Mouse (Mus musculus): ENCODE measurements around the gene Grk6. TPM values are rescaled to one million over a fixed set of nuclear protein-coding genes. Genes with fewer than 3 reads are reported as not detected.
A peak's percentile ranks its signal among the peaks of the same experiment; 100 is the strongest.

Gene Grk6
- polyA plus RNA-seq, 1 experiment = 189 TPM

DNA sequence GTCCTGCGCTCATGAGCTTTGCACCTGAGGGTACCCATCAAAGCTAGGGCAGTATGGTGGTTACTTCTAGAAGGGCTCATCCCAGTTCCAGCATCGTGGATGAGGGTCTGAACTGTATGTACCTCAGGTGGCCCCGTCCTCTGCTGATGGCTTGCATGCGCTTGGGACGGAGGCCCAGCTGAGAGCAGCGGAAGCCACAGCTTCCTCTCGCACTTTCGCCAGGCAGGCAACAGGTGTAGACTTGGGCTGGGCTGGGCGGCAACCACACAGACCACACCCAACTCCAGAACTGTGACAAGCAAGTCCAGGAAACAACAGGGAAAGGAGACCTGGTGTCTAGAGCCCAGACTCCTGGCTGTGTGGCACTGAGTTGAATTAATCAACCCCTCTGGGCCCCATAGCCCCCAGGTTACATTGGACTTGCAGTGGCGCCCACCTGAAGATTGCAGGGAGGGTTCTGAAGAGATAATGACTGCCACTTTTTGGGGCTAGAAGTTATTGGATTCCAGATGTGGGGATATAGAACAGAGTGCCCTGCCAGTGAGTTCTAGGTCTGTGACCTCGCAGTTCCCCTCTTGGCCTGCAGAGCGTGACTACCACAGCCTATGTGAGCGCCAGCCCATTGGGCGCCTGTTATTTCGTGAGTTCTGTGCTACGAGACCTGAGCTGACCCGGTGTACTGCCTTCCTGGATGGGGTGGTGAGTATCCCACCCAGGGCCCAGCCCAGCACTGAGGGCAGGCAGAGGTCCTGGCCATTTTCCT lies 5.0 kb downstream of the Grk6 start:
- H3K27ac ChIP-seq (ENCODE audit: insufficient read depth, low read length) = peak overlapping the region; percentile 88
- H3K4me1 ChIP-seq (ENCODE audit: control insufficient read depth, insufficient read depth, insufficient read length) = peaks cover 33% of the 10 kb centered on the region; the same call in 1 of the 2 replicates
- WGBS = 30% methylated on average over 17 of the region's 17 CpGs
- H3K4me3 ChIP-seq (ENCODE audit: extremely low read depth, insufficient read depth, insufficient read length) = peak overlapping the region; percentile 10; the same call in 1 of the 2 replicates
- H3K27me3 ChIP-seq (ENCODE audit: control insufficient read depth, insufficient read depth, low read length) = no peaks in the 10 kb centered on the region
- TF ChIP-seq CTCF (IDR thresholded peaks at IDR 0.05; ENCODE audit: extremely low read depth, insufficient read depth, insufficient read length, insufficient replicate concordance) (no peak), POLR2A (IDR thresholded peaks at IDR 0.05; ENCODE audit: low read depth, low read length) (no peak)
- peaks cover 46% of the 10 kb centered on the region for H3K36me3 ChIP-seq (ENCODE audit: control insufficient read depth, insufficient read depth, low read length)
- peak in 1 of 2 experiments; percentile 84 for DNase-seq (ENCODE audit: low read depth in 1 of 2, low spot score in 2 of 2)

DNA sequence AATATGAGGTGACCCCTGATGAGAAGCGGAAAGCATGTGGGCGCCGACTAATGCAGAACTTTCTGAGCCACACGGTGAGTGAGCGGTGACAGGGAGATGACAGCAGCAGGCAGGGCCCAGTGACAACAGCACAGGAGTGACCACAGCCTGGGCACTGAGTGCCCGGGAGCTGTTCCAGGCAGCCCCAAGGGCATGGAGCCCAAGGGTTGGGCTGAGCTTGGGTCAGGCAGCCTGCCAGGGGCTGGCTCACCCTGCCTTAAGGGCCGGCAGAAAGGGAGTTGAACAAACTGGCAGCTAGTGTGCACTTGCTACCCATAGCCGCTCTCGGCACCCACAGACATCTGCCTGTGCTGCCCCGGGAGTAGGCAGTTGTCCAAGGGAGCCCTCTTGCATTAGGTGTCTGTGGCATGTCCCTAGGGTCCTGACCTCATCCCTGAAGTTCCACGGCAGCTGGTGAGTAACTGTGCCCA lies 5.7 kb downstream of the Grk6 start:
- Histone ChIP-seq H3K4me1 (ENCODE audit: control insufficient read depth, insufficient read depth, insufficient read length) (peaks cover 33% of the 10 kb centered on the region; the same call in 1 of the 2 replicates), H3K27ac (ENCODE audit: insufficient read depth, low read length) (peak overlapping the region; percentile 52; the same call in 1 of the 2 replicates), H3K4me3 (ENCODE audit: extremely low read depth, insufficient read depth, insufficient read length) (no peak overlapping the region), H3K27me3 (ENCODE audit: control insufficient read depth, insufficient read depth, low read length) (no peaks in the 10 kb centered on the region), H3K36me3 (ENCODE audit: control insufficient read depth, insufficient read depth, low read length) (peaks cover 51% of the 10 kb centered on the region)
- WGBS = 78% methylated on average over 11 of the region's 11 CpGs
- TF ChIP-seq CTCF (IDR thresholded peaks at IDR 0.05; ENCODE audit: extremely low read depth, insufficient read depth, insufficient read length, insufficient replicate concordance) = no peak
- TF ChIP-seq POLR2A (IDR thresholded peaks at IDR 0.05; ENCODE audit: low read depth, low read length) = no peak
- DNase-seq (ENCODE audit: low read depth in 1 of 2, low spot score in 2 of 2) = no peak

DNA sequence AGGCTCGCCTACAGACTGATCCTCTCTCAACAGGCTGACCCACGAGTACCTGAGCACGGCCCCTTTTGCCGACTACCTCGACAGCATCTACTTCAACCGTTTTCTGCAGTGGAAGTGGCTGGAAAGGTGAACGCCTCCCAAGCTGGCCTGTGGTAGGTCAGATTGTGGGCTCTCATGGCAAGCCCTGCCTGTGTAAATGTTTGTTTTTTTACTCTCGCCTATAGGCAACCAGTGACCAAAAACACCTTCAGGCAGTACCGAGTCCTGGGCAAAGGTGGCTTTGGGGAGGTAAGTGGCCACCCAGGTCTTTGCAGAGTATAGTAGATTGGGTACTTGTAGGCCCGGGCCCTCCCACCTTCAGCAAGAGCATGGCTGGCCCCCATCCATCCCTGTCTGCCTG lies 6.4 kb downstream of the Grk6 start:
- Histone ChIP-seq H3K27ac (ENCODE audit: insufficient read depth, low read length) (no peak overlapping the region), H3K27me3 (ENCODE audit: control insufficient read depth, insufficient read depth, low read length) (no peaks in the 10 kb centered on the region), H3K4me3 (ENCODE audit: extremely low read depth, insufficient read depth, insufficient read length) (no peak overlapping the region), H3K4me1 (ENCODE audit: control insufficient read depth, insufficient read depth, insufficient read length) (peaks cover 33% of the 10 kb centered on the region; the same call in 1 of the 2 replicates), H3K36me3 (ENCODE audit: control insufficient read depth, insufficient read depth, low read length) (peaks cover 57% of the 10 kb centered on the region)
- no peak for DNase-seq (ENCODE audit: low read depth in 1 of 2, low spot score in 2 of 2)
- WGBS = 93% methylated on average over 10 of the region's 10 CpGs
- no peak for TF ChIP-seq CTCF (IDR thresholded peaks at IDR 0.05; ENCODE audit: extremely low read depth, insufficient read depth, insufficient read length, insufficient replicate concordance)
- no peak for TF ChIP-seq POLR2A (IDR thresholded peaks at IDR 0.05; ENCODE audit: low read depth, low read length)

DNA sequence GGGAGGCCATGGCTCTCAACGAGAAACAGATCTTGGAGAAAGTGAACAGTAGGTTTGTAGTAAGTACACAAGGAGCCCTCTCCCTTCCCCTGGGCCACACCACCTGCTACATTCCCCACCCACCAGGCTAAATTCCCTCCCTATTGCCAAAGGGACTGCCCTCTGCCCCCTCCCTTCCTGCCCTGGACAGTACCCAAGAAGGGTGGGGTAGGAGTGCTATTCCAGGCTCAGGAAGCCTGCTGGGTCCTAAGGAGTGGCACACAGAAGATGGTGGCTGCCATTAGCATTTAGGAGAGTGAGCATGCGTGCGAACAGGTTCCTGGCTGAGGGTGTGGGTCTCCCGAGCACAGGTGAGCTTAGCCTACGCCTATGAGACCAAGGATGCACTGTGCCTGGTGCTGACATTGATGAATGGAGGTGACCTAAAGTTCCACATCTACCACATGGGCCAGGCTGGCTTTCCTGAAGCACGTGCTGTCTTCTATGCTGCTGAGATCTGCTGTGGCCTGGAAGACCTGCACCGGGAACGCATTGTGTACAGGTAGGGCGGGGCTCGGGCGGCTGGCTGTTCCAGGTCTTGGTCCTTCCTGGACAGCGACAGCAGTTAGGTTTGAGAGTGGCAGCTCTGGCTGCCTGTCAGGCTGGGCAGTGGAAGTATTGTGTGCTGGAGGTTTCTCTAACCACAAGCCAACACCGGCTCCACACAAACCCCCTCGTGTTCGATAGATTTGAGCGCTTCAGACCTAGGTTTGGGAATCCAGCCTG lies 7.1 kb downstream of the Grk6 start:
- Histone ChIP-seq H3K4me3 (ENCODE audit: extremely low read depth, insufficient read depth, insufficient read length) (no peak overlapping the region), H3K27ac (ENCODE audit: insufficient read depth, low read length) (no peak overlapping the region), H3K27me3 (ENCODE audit: control insufficient read depth, insufficient read depth, low read length) (no peaks in the 10 kb centered on the region), H3K4me1 (ENCODE audit: control insufficient read depth, insufficient read depth, insufficient read length) (peaks cover 30% of the 10 kb centered on the region; the same call in 1 of the 2 replicates), H3K36me3 (ENCODE audit: control insufficient read depth, insufficient read depth, low read length) (peaks cover 63% of the 10 kb centered on the region)
- TF ChIP-seq CTCF (IDR thresholded peaks at IDR 0.05; ENCODE audit: extremely low read depth, insufficient read depth, insufficient read length, insufficient replicate concordance) = no peak
- TF ChIP-seq POLR2A (IDR thresholded peaks at IDR 0.05; ENCODE audit: low read depth, low read length) = no peak
- 95% methylated on average over 16 of the region's 16 CpGs for WGBS
- no peak for DNase-seq (ENCODE audit: low read depth in 1 of 2, low spot score in 2 of 2)

DNA sequence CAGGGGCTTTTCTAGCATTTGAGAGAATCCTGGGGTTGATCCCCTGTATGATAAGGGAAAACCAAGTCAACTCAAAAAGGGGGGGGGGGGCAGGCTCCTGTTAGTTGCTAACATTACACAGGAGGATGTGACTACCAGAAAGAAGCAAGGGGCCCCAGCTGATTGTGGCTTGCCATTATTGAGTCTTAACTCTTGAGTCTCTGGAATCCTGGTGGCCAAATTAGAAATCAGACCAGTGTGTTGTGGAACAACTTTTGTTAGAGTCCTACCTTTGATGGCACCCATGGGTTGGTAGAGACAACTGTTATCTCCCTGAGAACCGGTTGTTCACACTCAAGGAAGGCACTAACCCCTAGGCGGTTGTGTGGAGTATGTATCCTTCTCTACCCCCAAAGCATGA lies 18.1 kb downstream of the Grk6 start:
- Histone ChIP-seq H3K4me1 (ENCODE audit: control insufficient read depth, insufficient read depth, insufficient read length) (peaks cover 21% of the 10 kb centered on the region), H3K4me3 (ENCODE audit: extremely low read depth, insufficient read depth, insufficient read length) (no peak overlapping the region), H3K36me3 (ENCODE audit: control insufficient read depth, insufficient read depth, low read length) (peaks cover 28% of the 10 kb centered on the region), H3K27me3 (ENCODE audit: control insufficient read depth, insufficient read depth, low read length) (no peaks in the 10 kb centered on the region), H3K27ac (ENCODE audit: insufficient read depth, low read length) (peak overlapping the region; percentile 66; the same call in 1 of the 2 replicates)
- WGBS = 75% methylated on average over 2 of the region's 2 CpGs
- TF ChIP-seq CTCF (IDR thresholded peaks at IDR 0.05; ENCODE audit: extremely low read depth, insufficient read depth, insufficient read length, insufficient replicate concordance) (no peak), POLR2A (IDR thresholded peaks at IDR 0.05; ENCODE audit: low read depth, low read length) (no peak)
- DNase-seq (ENCODE audit: low read depth in 1 of 2, low spot score in 2 of 2) = no peak

DNA sequence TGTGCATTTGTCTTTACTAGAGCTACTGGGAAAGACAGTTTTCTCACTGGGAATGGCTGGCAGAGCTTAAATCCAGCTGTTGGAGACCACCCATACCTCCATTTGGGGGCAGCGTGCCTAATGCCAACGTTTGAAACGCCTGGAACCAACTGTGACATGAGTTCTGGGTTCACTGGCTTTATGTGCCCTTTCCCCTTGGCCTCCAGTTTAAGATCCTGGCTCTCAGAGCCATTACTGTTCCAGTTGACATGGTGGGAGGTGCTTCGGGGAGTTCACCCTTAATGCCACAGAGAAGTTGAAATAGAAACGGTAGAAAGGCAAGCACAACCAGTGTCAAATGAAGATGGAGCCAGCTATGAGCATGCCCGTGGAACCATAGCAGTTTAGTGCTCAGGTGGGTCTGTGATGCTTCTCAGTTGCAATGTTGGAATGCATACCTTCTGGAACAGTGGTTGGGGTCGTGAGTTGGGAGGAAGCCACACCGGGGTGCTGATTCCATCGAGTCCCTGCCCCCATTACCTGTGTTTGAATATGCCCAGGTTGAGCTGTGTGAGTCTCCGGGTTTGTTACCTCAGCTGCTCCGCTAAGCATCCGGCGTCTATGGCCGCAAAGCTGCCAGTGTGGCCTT lies 18.6 kb downstream of the Grk6 start:
- peaks cover 23% of the 10 kb centered on the region for H3K4me1 ChIP-seq (ENCODE audit: control insufficient read depth, insufficient read depth, insufficient read length)
- peak overlapping the region; percentile 66 for H3K27ac ChIP-seq (ENCODE audit: insufficient read depth, low read length)
- peak overlapping the region; percentile 63; the same call in 1 of the 2 replicates for H3K4me3 ChIP-seq (ENCODE audit: extremely low read depth, insufficient read depth, insufficient read length)
- peak in 1 of 2 experiments; percentile 47 for DNase-seq (ENCODE audit: low read depth in 1 of 2, low spot score in 2 of 2)
- TF ChIP-seq POLR2A (IDR thresholded peaks at IDR 0.05; ENCODE audit: low read depth, low read length) = no peak
- no peak for TF ChIP-seq CTCF (IDR thresholded peaks at IDR 0.05; ENCODE audit: extremely low read depth, insufficient read depth, insufficient read length, insufficient replicate concordance)
- H3K36me3 ChIP-seq (ENCODE audit: control insufficient read depth, insufficient read depth, low read length) = peaks cover 25% of the 10 kb centered on the region
- 19% methylated on average over 14 of the region's 14 CpGs for WGBS
- no peaks in the 10 kb centered on the region for H3K27me3 ChIP-seq (ENCODE audit: control insufficient read depth, insufficient read depth, low read length)
